Mouse (Mus musculus) skeletal muscle tissue, postnatal 0 days (tissue): ENCODE measurements around the gene Cnnm2. TPM values are rescaled to one million over a fixed set of nuclear protein-coding genes. Genes with fewer than 3 reads are reported as not detected.

Experiments used
- polyA plus RNA-seq: library from polyadenylated mRNA; unstranded; fragments of >200 nt; fragmentation: Nextera tagmentation; extraction: Ambion mirVana; gene quantifications from 2 replicates; pipeline ENCODE4 v1.2.1, GENCODE M21; 2015

Gene Cnnm2
- polyA plus RNA-seq: 1.3 and 3.0 TPM in 2 replicates

DNA sequence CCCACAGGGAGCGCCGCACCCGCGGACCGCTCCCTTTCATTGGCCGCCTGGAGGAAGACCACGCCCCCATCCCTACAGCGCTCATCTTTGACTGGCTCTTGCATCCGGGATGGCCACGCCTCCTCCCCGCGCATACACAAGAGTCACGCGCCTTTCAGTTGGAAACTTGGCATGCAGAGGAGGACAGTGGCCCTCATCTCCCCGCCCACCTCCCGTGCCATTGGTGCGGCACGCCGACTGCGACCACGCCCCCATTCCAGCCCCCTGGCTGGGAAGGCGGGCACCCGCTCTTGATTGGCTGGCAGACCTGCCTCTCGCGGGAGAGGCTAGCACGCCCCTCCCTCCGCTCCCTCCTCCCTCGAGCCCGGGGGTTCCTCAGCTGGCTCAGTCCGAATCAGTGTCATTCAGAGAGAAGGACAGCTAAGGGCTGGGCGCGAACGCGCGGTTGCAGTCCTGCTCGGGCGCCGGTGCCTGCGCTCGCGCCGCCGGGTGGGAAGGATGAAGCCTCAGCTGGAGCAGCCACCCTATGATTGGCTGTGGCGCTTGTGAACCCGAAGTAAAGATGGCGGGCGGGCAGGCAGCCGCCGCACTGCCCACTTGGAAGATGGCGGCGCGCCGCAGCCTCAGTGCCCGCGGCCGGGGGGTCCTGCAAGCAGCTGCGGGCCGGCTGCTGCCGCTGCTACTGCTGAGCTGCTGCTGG, at the start of gene Cnnm2:
Cnnm2 (plus strand) TSS at position 350 of the 700 bp plus-strand sequence.

Other genes starting within 250 kb of the Cnnm2 start
- gene Arl3, start 188.4 kb upstream of the Cnnm2 start, polyA plus RNA-seq: 74.2 and 74.4 TPM in 2 replicates
- 7.5 and 8.7 TPM in 2 replicates for gene Sfxn2, start 188.2 kb upstream of the Cnnm2 start, polyA plus RNA-seq
- gene Wbp1l, start 162.5 kb upstream of the Cnnm2 start, polyA plus RNA-seq: 32.4 and 32.7 TPM in 2 replicates
- 0.12 TPM in 1 of 2 replicates, not detected in the other for gene Cyp17a1, start 88.4 kb upstream of the Cnnm2 start, polyA plus RNA-seq
- gene Borcs7, start 71.7 kb upstream of the Cnnm2 start, polyA plus RNA-seq: 17.1 and 18.7 TPM in 2 replicates
- gene As3mt, start 54.1 kb upstream of the Cnnm2 start, polyA plus RNA-seq: 42.1 and 44.6 TPM in 2 replicates